Mouse (Mus musculus) sigmoid colon, adult 10 weeks (tissue): Measurements from ENCODE around the gene Ect2l. TPM values are rescaled to one million over a fixed set of nuclear protein-coding genes. Genes with fewer than 3 reads are reported as not detected.

Experiments used
- polyA plus RNA-seq: library from polyadenylated mRNA; stranded (reverse); fragments of 350-450 nt; fragmentation: Illumina TruSeq; extraction: RNeasy Lipid Tissue Mini Kit (QIAGEN cat#74804); gene quantifications from one replicate; pipeline ENCODE4 v1.2.3, GENCODE M21; 2014; ENCODE audit warnings: low read depth, low replicate concordance

Ect2l gene
- polyA plus RNA-seq, result not detected

GRCm38 (mm10) chr10:18210726-18211125 is at the start of gene Ect2l:
Gene Ect2l (minus strand): TSS chr10:18210890.

GRCm38 (mm10) chr10:18234560-18235401 is 24.1 kb upstream of the Ect2l start, which contains the start of gene Ccdc28a:
Gene Ccdc28a (minus strand): TSS chr10:18234998.

Other genes starting within 250 kb of the Ect2l start
- gene Abracl, start 187.6 kb downstream of the Ect2l start, polyA plus RNA-seq, result 387 TPM
- gene Reps1, start 155.0 kb downstream of the Ect2l start, polyA plus RNA-seq, result 28.7 TPM
- 25.2 TPM for gene Ccdc28a, start 24.1 kb upstream of the Ect2l start, polyA plus RNA-seq
- 34.6 TPM for gene Nhsl1, start 108.1 kb upstream of the Ect2l start, polyA plus RNA-seq